In the genomic region with DNA sequence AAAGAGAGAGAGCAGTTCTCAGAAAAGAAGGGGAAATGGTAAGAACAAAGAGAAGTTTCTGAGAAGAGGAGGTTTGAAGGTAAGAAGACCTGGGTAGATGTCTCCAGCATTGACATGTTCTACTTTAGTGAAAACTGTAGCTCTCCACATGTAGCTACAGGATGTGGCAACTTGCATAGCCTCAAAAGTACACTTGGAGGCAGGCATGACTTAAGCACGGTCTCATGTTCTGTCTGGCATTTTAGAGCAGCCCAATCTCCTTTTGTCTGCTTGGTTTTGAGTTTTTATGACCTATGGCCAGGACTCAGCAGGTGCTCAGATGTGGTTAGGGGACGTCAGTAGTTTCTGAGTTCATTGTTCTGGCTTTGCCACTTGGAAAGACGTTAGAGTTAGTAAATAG, we compare ENCODE assay signal across 29 mouse cellular contexts. TPM values are rescaled to one million over a fixed set of nuclear protein-coding genes. Genes with fewer than 3 reads are reported as not detected.
DNase-seq lines count a peak whose midpoint lies in the region.
"Had no signal": no experiment of that assay in that cellular context is flagged by ENCODE, and none has a peak within 500 bp of the region (broad histone marks: within the 10 kb centered on the region; RNA-seq: fewer than 3 reads in every experiment).

No protein-coding gene starts in this region.

- H3K4me3 ChIP-seq in heart, embryonic 10.5 days: no peak overlapping the region
- H3K4me3 ChIP-seq: embryonic facial prominence, embryonic 13.5 days; forebrain, embryonic 10.5 days; hindbrain, embryonic 10.5 days; hindbrain, embryonic 15.5 days; limb, embryonic 12.5 days; liver, embryonic 15.5 days; midbrain, embryonic 10.5 days; midbrain, embryonic 15.5 days; neural tube, embryonic 12.5 days had no signal

- peak; percentile 27 for DNase-seq in heart, embryonic 10.5 days (ENCODE audit: low spot score)
- no peak for DNase-seq in heart, adult 9 months (ENCODE audit: low spot score in 2 of 2)
- DNase-seq in CD4-positive helper T cell, adult 2 months (ENCODE audit: low read depth, low spot score): peak; percentile 59
- peak; percentile 29 to 42 for DNase-seq in CD8-positive naive resting alpha-beta T cell, adult 2 months (ENCODE audit: low read depth in 2 of 2, low spot score in 2 of 2)
- DNase-seq in naive thymus-derived CD4-positive, alpha-beta T cell, adult 2 months (ENCODE audit: low read depth): peak; percentile 82
- no peak for DNase-seq in layer of hippocampus, adult 11-12 months (ENCODE audit: low spot score)
- DNase-seq in kidney, postnatal 4 days: no peak
- DNase-seq: adrenal gland, postnatal 25 days; cerebellum, adult 11-12 months; cerebellum, adult 9-11 months; forebrain, postnatal 0 days; gastrocnemius, postnatal 10 days; heart, postnatal 14 days; kidney, adult 9 months; kidney, postnatal 10 days; lung, embryonic 14.5 days; lung, postnatal 14 days; right cerebral cortex, postnatal 14 days; thymus, postnatal 36 days had no signal

- H3K36me3 ChIP-seq in heart, embryonic 10.5 days: no peaks in the 10 kb centered on the region
- H3K36me3 ChIP-seq: embryonic facial prominence, embryonic 13.5 days; G1E; hindbrain, embryonic 15.5 days; limb, embryonic 12.5 days; liver, embryonic 15.5 days; midbrain, embryonic 10.5 days; midbrain, embryonic 15.5 days; neural tube, embryonic 12.5 days had no signal

- H3K27me3 ChIP-seq in heart, embryonic 10.5 days (ENCODE audit: insufficient read depth, poor library complexity, severe bottlenecking): peaks cover 25% of the 10 kb centered on the region
- H3K27me3 ChIP-seq: hindbrain, embryonic 15.5 days had no signal

- H3K9me3 ChIP-seq in heart, embryonic 10.5 days: no peaks in the 10 kb centered on the region
- H3K9me3 ChIP-seq: embryonic facial prominence, embryonic 13.5 days; G1E; hindbrain, embryonic 15.5 days; limb, embryonic 12.5 days; liver, embryonic 15.5 days; midbrain, embryonic 15.5 days had no signal

- H3K27ac ChIP-seq in heart, embryonic 10.5 days: no peak overlapping the region
- H3K27ac ChIP-seq: embryonic facial prominence, embryonic 13.5 days; forebrain, embryonic 10.5 days; hindbrain, embryonic 10.5 days; hindbrain, embryonic 15.5 days; limb, embryonic 12.5 days; liver, embryonic 15.5 days; midbrain, embryonic 10.5 days; midbrain, embryonic 15.5 days; neural tube, embryonic 12.5 days had no signal

- H3K4me1 ChIP-seq in heart, embryonic 10.5 days: 0 out of 2 replicates have a peak, but pooled peaks cover 10% of the 10 kb centered on the region
- H3K4me1 ChIP-seq: midbrain, embryonic 15.5 days had no signal

- 70% methylated on average over 3 of the region's 3 CpGs for WGBS in heart, embryonic 10.5 days

RNA-seq across cellular contexts. Expression of gene Sfrp2, which starts 25.3 kb away (rescaled TPM):
- polyA plus RNA-seq in heart, embryonic 10.5 days (2016; fragmentation: Nextera tagmentation; extraction: Ambion mirVana): 6.9 and 27.2 TPM in 2 replicates
- polyA plus RNA-seq: G1E had no signal

RNA-seq across cellular contexts. Expression of gene Tlr2, which starts 50.1 kb away (rescaled TPM):
- polyA plus RNA-seq in heart, embryonic 10.5 days (2016; fragmentation: Nextera tagmentation; extraction: Ambion mirVana): 1.8 and 1.9 TPM in 2 replicates
- polyA plus RNA-seq: G1E had no signal

Comparison
In these comparisons a context has a peak if more than half of its experiments do, and no peak if none do; other contexts are left out.
1. DNase-seq: peak in heart, embryonic 10.5 days (single experiment), CD4-positive helper T cell, adult 2 months (single experiment), CD8-positive naive resting alpha-beta T cell, adult 2 months (2 of 2) and naive thymus-derived CD4-positive, alpha-beta T cell, adult 2 months (single experiment); none in heart, adult 9 months (0 of 2), layer of hippocampus, adult 11-12 months (single experiment) and kidney, postnatal 4 days (0 of 2).